Mouse (Mus musculus) adrenal gland, postnatal 14 days (tissue): ENCODE results near the gene Macrod1. TPM values are rescaled to one million over a fixed set of nuclear protein-coding genes. Genes with fewer than 3 reads are reported as not detected.

ENCODE experiments used
- DNase-seq: peaks from one replicate; pipeline ENCODE4 v3.0.0; 2021; ENCODE audit warnings: mixed read lengths
- total RNA-seq: library from RNA; stranded (reverse); gene quantifications from 2 replicates; pipeline ENCODE4 v1.2.3, GENCODE M21; 2021

Gene Macrod1
- total RNA-seq, 1 experiment from 2014 or later, result 118 TPM

- no peak for DNase-seq
Measured at GRCm38 (mm10) chr19:7140856-7141421, 84.3 kb downstream of the Macrod1 start.

- no peak for DNase-seq
Measured at GRCm38 (mm10) chr19:7142207-7142915, 85.8 kb downstream of the Macrod1 start.

- DNase-seq, result peak; percentile 86
Measured at GRCm38 (mm10) chr19:7143854-7144253, 87.2 kb downstream of the Macrod1 start.

- DNase-seq, result no peak
Measured at GRCm38 (mm10) chr19:7144458-7144857, 87.8 kb downstream of the Macrod1 start.

GRCm38 (mm10) chr19:7146376-7146775 is 89.8 kb downstream of the Macrod1 start:
- no peak for DNase-seq

- DNase-seq, result no peak
Measured at GRCm38 (mm10) chr19:7148096-7148495, 91.5 kb downstream of the Macrod1 start.

GRCm38 (mm10) chr19:7148541-7149085 is 92.0 kb downstream of the Macrod1 start:
- DNase-seq, result peak; percentile 38

- DNase-seq, result peak; percentile 34
Measured at GRCm38 (mm10) chr19:7149158-7149685, 92.6 kb downstream of the Macrod1 start.

- DNase-seq, result no peak
Measured at GRCm38 (mm10) chr19:7151300-7151926, 94.8 kb downstream of the Macrod1 start.

GRCm38 (mm10) chr19:7151927-7152653 is 95.5 kb downstream of the Macrod1 start:
- no peak for DNase-seq

GRCm38 (mm10) chr19:7153232-7153631 is 96.6 kb downstream of the Macrod1 start:
- DNase-seq, result peak; percentile 43

GRCm38 (mm10) chr19:7155196-7155595 is 98.6 kb downstream of the Macrod1 start:
- no peak for DNase-seq

GRCm38 (mm10) chr19:7157734-7158133 is 101.1 kb downstream of the Macrod1 start:
- no peak for DNase-seq

GRCm38 (mm10) chr19:7160151-7160906 is 103.7 kb downstream of the Macrod1 start:
- peak; percentile 40 for DNase-seq

GRCm38 (mm10) chr19:7161064-7161463 is 104.5 kb downstream of the Macrod1 start:
- DNase-seq, result no peak

- DNase-seq, result no peak
Measured at GRCm38 (mm10) chr19:7164238-7164637, 107.6 kb downstream of the Macrod1 start.

- DNase-seq, result peak; percentile 37
Measured at GRCm38 (mm10) chr19:7164820-7165323, 108.3 kb downstream of the Macrod1 start.

GRCm38 (mm10) chr19:7165509-7166199 is 109.0 kb downstream of the Macrod1 start:
- DNase-seq, result peak; percentile 59

- DNase-seq, result no peak
Measured at GRCm38 (mm10) chr19:7166200-7166711, 109.6 kb downstream of the Macrod1 start.

- DNase-seq, result no peak
Measured at GRCm38 (mm10) chr19:7166767-7167166, 110.2 kb downstream of the Macrod1 start.
